Mouse (Mus musculus): ENCODE results near the gene Itga11.
"Not testable (repeated sequence)": the region's sequence is repeated elsewhere in the genome, so short reads cannot be mapped to it uniquely, and the experiment has no call there.

Gene Itga11

DNA sequence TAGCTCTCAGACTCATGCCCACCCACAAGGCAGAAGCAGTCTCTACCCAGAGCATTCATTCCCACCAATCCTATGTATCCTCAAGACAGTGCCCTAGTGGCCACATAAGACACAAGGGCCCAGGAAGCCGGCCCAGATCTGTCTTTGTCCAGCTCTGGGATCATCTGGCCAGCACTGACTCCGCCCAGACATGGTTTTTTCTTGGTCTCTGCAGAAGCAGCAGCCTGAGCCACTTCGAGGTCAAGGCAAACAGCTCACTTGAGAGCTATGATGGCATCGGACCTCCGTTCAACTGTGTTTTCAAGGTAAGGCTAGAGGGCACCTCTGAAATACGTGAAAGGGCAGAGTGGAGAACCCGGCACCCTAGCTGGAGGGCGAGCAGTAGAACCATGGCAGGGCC lies 95.1 kb downstream of the Itga11 start:
- DNase-seq, result peak; percentile 33

GRCm38 (mm10) chr9:62775464-62775863 lies 97.8 kb downstream of the Itga11 start:
- no peak for DNase-seq

GRCm38 (mm10) chr9:62777461-62777860 lies 99.8 kb downstream of the Itga11 start:
- DNase-seq, result peak; percentile 80

DNA sequence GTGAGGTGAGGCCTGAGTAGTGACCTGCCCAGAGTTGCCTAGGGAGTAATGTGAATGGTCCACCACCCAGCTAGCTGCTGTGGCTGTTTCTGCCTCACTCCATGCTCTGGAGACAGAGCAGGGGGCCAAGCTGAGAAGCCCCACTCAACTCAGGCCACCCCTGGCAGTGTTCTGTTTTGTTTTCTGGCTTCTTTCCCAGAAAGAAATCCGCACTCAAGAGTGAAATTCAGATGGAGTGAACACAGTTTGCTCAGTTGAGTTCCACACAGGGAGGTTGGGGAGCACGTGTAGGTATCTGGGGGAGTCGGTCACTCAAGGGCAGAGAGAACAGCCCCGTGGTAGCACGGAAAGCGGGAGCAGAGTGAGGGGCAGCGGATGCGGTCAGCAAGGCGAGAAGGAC lies 101.1 kb downstream of the Itga11 start:
- no peak for DNase-seq

DNA sequence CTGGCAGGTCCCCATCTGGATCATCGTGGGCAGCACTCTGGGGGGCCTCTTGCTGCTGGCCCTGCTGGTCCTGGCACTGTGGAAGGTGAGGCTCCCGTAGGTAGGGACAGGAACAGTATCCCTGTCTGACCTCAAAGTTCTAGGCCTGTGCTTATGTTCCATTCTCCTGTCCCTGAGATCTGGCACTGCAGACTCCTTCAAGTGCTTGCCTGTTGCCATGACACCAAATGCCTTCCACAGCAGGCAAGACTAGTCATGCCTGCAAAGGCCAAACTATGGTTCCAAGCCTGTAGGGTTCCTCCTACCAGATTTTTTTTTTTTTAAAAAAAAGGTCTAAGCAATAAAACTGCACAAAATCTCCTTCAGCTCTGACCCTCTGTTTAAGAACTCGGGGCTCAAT lies 104.3 kb downstream of the Itga11 start:
- DNase-seq, result no peak

GRCm38 (mm10) chr9:62782976-62783781 lies 105.6 kb downstream of the Itga11 start:
- peak; percentile 81 for DNase-seq

- DNase-seq, result no peak
Observed at GRCm38 (mm10) chr9:62784233-62784632, 106.6 kb downstream of the Itga11 start.

- no peak for DNase-seq
Observed at GRCm38 (mm10) chr9:62786721-62787120, 109.1 kb downstream of the Itga11 start.

DNA sequence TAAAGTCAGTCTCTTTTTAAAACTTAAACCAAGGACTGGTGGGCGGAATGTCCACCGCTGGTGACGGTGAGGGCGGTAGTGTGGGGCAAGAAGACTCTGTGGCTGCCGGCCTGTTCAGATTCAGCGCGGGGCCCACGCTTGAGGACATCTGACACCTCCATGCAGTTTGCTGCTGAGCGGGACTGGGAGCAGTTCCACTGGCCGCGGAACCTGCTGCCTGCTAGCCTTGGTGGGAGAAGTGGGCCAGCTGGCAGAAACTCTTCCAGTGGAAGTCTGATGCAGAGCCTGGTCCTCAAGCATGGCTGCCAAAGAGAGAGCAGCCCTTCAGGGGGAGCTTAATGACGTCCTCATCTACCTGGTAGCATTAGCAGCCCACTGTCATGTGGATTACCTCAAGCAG lies 112.2 kb downstream of the Itga11 start:
- DNase-seq, result no peak

DNA sequence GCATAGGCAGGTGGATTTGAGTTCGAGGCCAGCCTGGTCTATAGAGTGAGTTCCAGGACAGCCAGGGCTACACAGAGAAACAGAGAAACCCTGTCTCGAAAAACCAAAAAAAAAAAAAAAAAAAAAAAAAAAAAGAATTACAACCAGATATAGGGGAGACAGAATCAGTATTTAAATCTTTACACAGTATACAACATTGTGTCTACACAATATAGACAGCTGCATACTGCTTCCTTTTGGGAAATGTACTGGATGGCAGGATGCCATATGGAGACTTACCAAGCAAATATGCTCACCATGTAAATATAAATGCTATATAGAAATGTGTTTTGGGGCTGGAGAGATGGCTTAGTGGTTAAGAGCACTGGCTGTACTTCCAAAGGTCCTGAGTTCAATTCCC lies 121.6 kb downstream of the Itga11 start:
- not testable (repeated sequence) for DNase-seq

DNA sequence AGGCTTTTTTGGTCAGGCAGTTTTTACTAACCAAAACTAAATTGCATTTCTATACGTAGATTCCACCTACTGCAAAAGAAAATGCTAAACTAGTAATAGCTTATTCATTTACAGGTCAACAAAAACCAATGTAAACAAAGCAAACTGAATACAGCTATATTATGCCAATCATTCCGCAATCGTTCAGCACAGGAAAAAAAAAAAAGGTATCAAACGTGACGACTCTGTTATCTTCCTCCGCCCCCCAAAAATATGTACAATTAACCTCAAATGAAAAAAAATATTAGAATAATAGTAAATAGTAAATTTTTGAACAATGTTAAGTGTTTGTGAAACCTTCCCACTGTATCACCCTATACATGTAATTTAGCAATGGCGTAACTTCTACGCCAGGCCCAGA lies 132.5 kb downstream of the Itga11 start:
- DNase-seq, result no peak

DNA sequence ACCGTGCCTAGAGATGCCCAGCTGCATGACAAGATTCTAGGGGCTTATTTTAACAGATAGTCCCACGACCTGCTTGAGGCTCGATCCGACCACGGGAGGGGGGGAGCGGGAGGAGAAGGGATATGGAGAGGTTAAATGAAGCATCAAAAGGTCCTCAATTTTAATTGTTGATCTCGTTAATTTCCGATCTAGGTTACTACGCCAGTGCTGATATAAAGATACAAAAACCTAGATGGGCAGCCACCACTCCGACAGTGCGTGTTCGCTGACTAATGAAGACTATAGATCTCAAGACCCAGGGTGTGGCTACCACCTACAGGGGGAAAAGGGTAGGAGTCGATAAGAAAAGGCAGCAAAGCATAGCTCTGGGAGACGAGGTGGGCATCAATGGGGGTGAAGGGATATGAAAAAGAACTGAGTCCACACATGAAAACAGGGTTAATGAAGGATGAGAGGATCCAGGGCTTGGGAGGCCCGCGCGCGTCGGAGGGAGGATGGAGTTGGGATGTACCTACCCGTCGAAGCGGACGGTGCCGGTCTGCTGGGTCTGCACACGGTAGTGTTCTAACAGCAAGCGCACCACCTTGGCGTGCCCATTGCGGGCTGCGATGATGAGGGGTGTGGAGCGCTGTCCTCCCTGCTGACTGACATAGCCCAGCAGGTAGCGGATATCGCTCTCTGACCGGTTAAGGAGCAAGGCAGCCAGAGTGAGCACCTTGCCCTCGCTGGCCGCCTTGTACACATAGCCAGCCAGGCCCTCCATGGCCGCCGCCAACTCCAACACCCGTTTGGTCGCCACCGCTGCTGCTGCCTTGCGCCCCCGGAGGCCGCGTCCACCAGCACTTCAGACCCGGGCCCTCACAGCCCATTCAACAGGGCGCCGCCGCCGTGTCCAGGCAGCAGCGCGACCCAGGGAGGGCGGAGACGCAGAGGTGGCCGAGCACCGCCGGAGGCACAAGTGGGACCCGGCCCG lies 133.2 kb downstream of the Itga11 start:
- DNase-seq, result peak; percentile 56

GRCm38 (mm10) chr9:62811516-62812121 lies 134.0 kb downstream of the Itga11 start, which contains the start of gene Fem1b:
Gene Fem1b (minus strand): TSS chr9:62811934.
- DNase-seq, result peak; percentile 97

- DNase-seq, result peak; percentile 76
Observed at GRCm38 (mm10) chr9:62812216-62813049, 134.8 kb downstream of the Itga11 start.

DNA sequence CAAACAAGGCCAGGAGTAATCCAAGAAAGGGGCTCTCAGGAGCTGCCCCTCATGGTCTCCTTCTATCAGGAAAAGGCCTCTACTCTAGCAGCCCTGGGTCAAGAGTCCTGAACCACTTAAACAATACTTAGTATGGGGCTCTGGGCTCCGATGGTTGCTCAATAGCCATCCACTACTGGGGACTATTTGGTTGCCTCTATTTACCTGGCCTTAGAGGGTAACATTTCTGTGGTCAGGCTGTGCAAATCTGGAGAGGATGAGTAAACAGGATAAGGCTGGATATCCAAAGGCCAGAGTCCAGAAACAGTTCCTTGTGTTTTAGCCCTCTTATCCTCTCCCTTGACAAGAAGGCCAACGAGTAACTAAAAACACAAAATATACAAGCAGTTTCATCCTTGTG lies 137.1 kb downstream of the Itga11 start:
- DNase-seq, result no peak

GRCm38 (mm10) chr9:62816323-62817098 lies 138.9 kb downstream of the Itga11 start:
- no peak for DNase-seq

DNA sequence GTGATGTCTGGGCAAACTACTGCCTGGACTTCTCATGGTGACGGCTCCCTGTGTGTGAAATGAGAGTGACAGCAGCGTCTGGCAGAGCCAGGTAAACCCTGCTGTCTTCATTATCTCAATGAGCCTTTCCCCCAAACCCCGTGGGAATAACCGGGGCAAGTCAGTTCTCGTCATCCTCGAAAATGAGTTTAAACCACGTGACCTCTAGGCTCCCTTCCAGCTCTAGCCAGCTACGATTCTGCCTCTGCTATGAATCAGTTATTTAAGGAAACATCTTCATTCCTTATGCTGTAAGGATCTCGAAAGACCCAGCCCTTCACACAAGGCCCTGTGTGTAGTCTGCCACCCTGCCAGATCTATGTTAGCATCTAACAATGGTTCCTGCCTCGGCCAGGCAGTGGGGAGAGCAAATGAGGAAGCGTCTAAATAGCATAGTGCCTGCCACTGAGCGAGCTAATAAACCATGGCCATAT lies 139.5 kb downstream of the Itga11 start:
- peak; percentile 65 for DNase-seq

DNA sequence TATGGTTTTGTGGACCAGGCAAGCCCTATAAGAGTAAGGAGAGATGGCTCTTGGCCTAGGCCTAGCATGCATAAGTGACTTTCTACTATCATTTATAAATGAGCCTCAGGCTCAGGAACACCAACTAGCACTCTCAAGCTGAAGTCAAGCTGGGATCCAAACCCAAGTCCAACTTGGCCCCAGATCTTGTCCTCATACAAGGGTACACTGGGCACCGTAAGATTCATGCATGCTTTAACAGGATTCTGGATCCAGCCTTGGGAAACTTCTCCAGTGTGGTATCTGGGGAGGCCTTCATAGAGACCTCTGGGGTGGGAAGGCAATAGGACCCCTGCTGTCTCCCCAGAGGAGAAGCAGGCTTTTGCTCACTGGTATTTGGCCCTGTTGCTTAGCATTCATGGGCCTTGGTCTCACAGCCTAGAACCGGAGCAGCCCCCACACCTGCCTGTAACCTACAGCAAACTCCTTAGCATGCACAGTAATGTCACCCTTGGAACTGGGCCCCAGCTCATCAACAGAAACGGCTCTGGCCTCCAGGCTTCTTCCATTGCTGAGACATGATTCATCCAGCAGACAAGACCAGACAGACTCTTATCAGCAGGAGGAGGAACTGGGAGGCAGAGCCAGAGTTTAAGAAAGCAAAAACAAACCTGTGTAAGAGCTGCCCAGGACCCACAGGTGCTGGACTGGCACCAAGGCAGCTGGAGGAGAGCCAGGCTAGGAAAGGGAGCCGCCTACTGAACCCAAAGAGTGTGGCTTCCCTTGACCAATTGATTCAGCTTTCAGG lies 140.4 kb downstream of the Itga11 start:
- no peak for DNase-seq

DNA sequence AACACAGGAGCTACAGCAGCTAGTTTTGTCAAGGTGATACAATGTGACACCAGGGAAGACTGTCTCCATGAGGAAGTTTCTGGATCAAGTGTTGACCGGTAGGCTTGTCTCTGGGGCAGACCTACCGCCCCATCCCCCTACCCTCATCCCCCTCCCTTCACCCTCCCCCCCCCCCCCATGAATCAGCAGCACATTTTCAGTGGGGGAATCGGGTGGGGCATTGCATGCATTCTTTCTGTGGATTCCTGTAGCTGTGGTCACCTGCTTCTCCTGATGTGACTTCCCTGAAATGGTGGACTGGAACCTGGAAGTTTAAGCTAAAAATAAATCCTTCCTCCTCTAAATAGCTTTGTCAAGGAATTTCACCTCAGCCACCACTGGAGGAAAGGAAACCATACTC lies 141.9 kb downstream of the Itga11 start:
- DNase-seq, result no peak

- DNase-seq, result not testable (repeated sequence)
Observed at GRCm38 (mm10) chr9:62819910-62820309, 142.3 kb downstream of the Itga11 start.

Measured in retina, postnatal 1 day (tissue).